Mouse (Mus musculus) midbrain, postnatal 0 days (tissue): ENCODE results near the gene Notch3. TPM values are rescaled to one million over a fixed set of nuclear protein-coding genes. Genes with fewer than 3 reads are reported as not detected.

Experiments
- ATAC-seq: fragments of 200-750 bp; cut with Nextera tagmentation; 2 replicates; pipeline ENCODE4 v1.8.0; 2017; ENCODE audit warnings: moderate number of reproducible peaks, mild to moderate bottlenecking, moderate TSS enrichment, moderate library complexity; ENCODE audit not compliant: low FRiP score
- DNase-seq: peaks from one replicate; pipeline ENCODE4 v3.0.0-alpha.2; 2015; ENCODE audit warnings: low spot score
- H3K27ac ChIP-seq: fragments of 300-500 bp; sonication (generic); 2 replicates; pipeline ENCODE4 v1.5.1; 2014; ENCODE audit warnings: low read depth, mild to moderate bottlenecking, low read length, mixed read lengths
- H3K27me3 ChIP-seq: fragments of 300-500 bp; sonication (generic); 2 replicates; pipeline ENCODE4 v1.6.1; 2014; ENCODE audit warnings: low read length, control low read depth, mixed read lengths; ENCODE audit not compliant: insufficient read depth
- H3K36me3 ChIP-seq: fragments of 300-500 bp; sonication (generic); 2 replicates; pipeline ENCODE4 v1.6.1; 2014; ENCODE audit warnings: low read length, control low read depth, mixed read lengths; ENCODE audit not compliant: insufficient read depth
- H3K4me1 ChIP-seq: fragments of 300-500 bp; sonication (generic); 2 replicates; pipeline ENCODE4 v1.6.1; 2014; ENCODE audit warnings: mild to moderate bottlenecking, control low read depth, antibody characterized with exemption, low read length, mixed read lengths; ENCODE audit not compliant: insufficient read depth
- H3K4me2 ChIP-seq: fragments of 300-500 bp; sonication (generic); 2 replicates; pipeline ENCODE4 v1.6.1; 2014; ENCODE audit warnings: low read depth, mild to moderate bottlenecking, low read length, mixed read lengths; ENCODE audit not compliant: poor library complexity, severe bottlenecking
- H3K4me3 ChIP-seq: fragments of 300-500 bp; sonication (generic); 2 replicates; pipeline ENCODE4 v1.5.1; 2014; ENCODE audit warnings: low read depth, mild to moderate bottlenecking, low read length, moderate library complexity
- H3K9ac ChIP-seq: fragments of 300-500 bp; sonication (generic); replicated peaks from 2 replicates; pipeline ENCODE4 v1.6.1; 2014; ENCODE audit warnings: mild to moderate bottlenecking, low read length, moderate library complexity, mixed read lengths; ENCODE audit not compliant: poor library complexity, severe bottlenecking
- H3K9me3 ChIP-seq: fragments of 300-500 bp; sonication (generic); 2 replicates; pipeline ENCODE4 v1.6.1; 2016; ENCODE audit warnings: low read length, control low read depth
- CTCF ChIP-seq: IDR thresholded peaks from 2 replicates; pipeline ENCODE4 v1.5.1; 2016; ENCODE audit warnings: antibody characterized with exemption, mild to moderate bottlenecking
- WGBS: fragments of 180-500 bp; shearing (Covaris S2); extraction: QIAGEN DNeasy Blood & Tissue Kit; methylation state at CpG from one replicate; pipeline ENCODE4 v1.1.7; 2014; 5-methylcytosine and 5-hydroxymethylcytosine counted together
- polyA plus RNA-seq: library from polyadenylated mRNA; unstranded; fragments of >200 nt; fragmentation: Nextera tagmentation; extraction: Ambion mirVana; gene quantifications from 2 replicates; pipeline ENCODE4 v1.2.1, GENCODE M21; 2015
- total RNA-seq: library from RNA; depleted of rRNA; stranded (reverse); fragments of >200 nt; gene quantifications from 2 replicates; pipeline ENCODE4 v1.2.3, GENCODE M21; 2014

The Notch3 gene
- total and polyA plus RNA-seq, 2 experiments from 2014 or later: 5.2 to 42.4 TPM

DNA sequence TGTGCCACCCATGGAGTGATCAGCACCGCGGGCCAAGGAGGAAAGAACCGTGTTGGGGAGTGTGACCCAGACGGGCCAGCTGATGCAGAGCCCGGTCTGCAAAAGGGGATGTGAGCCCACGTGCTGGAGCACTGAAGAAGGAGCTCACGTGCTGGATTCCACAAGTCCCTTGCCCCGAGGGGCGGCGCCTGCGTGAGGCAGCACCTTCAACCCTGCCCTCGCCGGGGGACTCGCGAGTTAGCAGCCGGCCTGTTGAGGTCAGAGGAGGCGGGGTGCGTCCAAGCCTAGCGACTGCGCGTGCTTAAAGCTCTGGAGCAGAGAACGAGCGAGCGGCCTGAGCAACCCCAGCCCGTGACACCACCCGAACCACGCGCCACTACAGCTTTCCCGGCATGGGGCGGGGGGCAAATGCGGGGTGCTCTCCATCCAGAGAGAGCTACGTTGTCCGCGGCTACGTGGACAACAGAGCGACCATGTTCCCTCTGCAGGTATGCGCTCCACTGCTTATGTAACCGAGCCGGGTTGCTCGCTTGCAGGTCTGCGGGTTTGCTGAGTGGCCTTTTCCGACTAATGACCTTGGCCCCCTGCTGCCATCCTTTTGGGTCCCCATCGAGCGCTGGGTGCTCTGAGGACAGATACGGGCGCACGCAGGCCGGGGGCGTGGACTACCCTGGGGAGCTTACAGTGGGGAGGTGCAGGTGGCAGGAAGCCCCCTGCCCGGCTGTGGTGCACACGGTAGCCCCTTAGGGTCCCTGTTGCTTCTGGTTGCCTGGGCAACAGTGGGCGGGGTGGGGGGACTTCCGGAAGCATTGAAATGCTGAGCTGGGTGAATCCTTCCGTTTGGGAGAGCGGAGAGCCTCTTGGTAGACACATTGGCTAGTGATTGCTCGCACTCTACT lies 52.9 kb downstream of the Notch3 start:
- H3K27me3 ChIP-seq: no peaks in the 10 kb centered on the region
- 3% methylated on average over 50 of the region's 56 CpGs for WGBS
- H3K36me3 ChIP-seq: no peaks in the 10 kb centered on the region
- peak overlapping the region; percentile 71 for H3K27ac ChIP-seq
- peak; percentile 57 for ATAC-seq
- H3K9me3 ChIP-seq: no peaks in the 10 kb centered on the region
- peak overlapping the region; percentile 76 for H3K9ac ChIP-seq
- H3K4me1 ChIP-seq: peaks cover 4% of the 10 kb centered on the region
- H3K4me2 ChIP-seq: peak overlapping the region; percentile 90
- TF ChIP-seq CTCF: no peak
- DNase-seq: peak; percentile 69
- H3K4me3 ChIP-seq: peak overlapping the region; percentile 61

DNA sequence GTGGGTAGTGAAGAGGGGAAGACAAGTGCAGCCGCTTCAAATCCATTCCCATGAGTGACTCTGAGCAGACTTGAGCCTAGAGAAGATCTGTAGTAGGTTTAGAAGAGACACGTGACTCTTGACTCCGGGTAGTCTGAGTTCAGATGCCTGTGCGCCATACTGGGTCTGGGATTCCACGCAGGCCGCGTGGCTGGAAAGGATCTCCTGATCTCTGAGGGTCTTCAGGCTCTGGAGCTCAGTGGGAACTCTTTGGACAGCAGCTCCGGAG lies 53.5 kb downstream of the Notch3 start:
- Histone ChIP-seq H3K27me3 (no peaks in the 10 kb centered on the region), H3K36me3 (no peaks in the 10 kb centered on the region), H3K9me3 (no peaks in the 10 kb centered on the region), H3K4me2 (peak overlapping the region; percentile 90), H3K4me1 (peaks cover 4% of the 10 kb centered on the region; the same call in 1 of the 2 replicates), H3K9ac (peak overlapping the region; percentile 76), H3K4me3 (peak overlapping the region; percentile 61), H3K27ac (peak overlapping the region; percentile 71)
- TF ChIP-seq CTCF: no peak
- peak; percentile 18; the same call in 1 of the 2 replicates for ATAC-seq
- 8% methylated on average over 8 of the region's 8 CpGs for WGBS
- no peak for DNase-seq

DNA sequence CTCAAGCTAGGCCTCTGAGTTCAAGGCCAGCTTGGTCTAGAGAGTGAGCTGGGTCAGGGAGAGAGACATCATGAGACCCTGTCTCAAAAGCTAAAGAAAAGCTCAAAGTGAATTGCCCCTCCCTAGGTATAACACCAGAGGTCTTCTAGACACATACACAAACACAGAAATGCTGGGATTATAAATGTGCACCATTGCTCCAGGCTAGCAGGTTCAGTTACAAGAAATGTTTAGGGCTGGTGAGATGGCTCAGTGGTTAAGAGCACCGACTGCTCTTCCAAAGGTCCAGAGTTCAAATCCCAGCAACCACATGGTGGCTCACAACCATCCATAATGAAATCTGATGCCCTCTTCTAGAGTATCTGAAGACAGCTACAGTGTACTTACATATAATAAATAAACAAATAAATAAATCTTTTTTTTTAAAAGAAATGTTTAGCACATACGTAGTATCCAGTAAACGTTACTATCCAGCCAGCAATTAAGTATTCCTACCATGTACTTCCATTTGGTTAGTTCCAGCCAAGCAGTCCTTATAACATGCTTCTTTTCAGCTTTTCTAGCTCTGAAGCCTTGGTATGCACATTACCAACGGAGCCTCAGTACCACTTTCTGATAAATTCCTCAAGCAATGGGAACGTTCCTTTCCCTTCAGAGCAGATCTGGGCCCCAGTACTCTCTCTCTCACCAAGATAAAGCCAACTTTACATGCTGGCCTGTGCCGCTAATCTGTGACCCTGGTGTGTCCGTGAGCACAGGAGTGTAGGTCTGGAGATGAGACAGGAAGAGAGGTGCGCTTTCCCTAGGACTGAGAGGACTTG lies 54.0 kb downstream of the Notch3 start:
- peaks cover 4% of the 10 kb centered on the region; the same call in 1 of the 2 replicates for H3K4me1 ChIP-seq
- H3K9ac ChIP-seq: no peak overlapping the region
- peak overlapping the region; percentile 61; the same call in 1 of the 2 replicates for H3K4me3 ChIP-seq
- peak overlapping the region; percentile 90; the same call in 1 of the 2 replicates for H3K4me2 ChIP-seq
- no peak overlapping the region for H3K27ac ChIP-seq
- TF ChIP-seq CTCF: no peak
- DNase-seq: no peak
- no peaks in the 10 kb centered on the region for H3K9me3 ChIP-seq
- ATAC-seq: no peak
- no peaks in the 10 kb centered on the region for H3K27me3 ChIP-seq
- H3K36me3 ChIP-seq: no peaks in the 10 kb centered on the region
- 63% methylated on average over 8 of the region's 8 CpGs for WGBS

DNA sequence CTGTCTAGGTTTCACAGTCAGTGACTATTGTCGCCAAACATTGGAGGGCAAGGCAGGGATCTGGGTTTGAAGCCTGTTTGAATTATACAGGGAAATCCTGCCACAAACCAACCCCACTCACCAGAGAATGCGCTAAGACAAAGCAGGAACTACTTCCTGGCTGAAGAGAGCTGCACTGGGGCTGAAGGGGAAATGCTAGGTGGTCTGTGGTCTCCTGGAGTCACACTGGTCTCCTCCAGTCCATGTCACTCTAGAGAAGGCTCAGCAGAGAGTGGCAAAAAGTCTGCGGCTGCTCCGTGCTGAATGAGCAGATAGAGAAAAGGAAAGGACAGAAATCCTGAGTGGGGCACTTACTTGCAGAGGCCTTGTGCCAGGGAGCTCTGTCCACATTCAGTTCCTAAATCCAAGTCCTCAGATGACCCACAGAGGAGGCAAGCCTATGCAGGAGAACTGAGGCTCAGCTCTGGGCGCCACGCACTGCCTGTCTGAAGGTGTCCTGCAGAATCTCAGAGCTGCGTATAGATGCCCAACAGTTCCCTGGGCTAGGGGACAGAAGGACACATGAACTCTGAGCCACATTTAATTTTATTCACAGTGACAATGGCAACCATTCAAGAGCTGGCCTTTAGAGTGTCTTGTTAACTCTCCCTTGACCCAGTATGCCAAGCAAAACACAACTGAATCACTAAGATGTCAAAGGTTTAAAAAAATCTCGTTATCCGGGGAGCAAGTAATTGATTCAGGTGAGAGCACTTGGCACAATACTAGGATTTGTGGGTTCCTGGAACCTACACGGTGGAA lies 55.5 kb downstream of the Notch3 start:
- no peak for TF ChIP-seq CTCF
- Histone ChIP-seq H3K4me1 (peaks cover 4% of the 10 kb centered on the region; the same call in 1 of the 2 replicates), H3K27ac (no peak overlapping the region), H3K9me3 (no peaks in the 10 kb centered on the region), H3K27me3 (no peaks in the 10 kb centered on the region), H3K9ac (no peak overlapping the region), H3K4me3 (no peak overlapping the region), H3K36me3 (no peaks in the 10 kb centered on the region), H3K4me2 (no peak overlapping the region)
- ATAC-seq: no peak
- WGBS: 81% methylated on average over 10 of the region's 10 CpGs
- DNase-seq: no peak

DNA sequence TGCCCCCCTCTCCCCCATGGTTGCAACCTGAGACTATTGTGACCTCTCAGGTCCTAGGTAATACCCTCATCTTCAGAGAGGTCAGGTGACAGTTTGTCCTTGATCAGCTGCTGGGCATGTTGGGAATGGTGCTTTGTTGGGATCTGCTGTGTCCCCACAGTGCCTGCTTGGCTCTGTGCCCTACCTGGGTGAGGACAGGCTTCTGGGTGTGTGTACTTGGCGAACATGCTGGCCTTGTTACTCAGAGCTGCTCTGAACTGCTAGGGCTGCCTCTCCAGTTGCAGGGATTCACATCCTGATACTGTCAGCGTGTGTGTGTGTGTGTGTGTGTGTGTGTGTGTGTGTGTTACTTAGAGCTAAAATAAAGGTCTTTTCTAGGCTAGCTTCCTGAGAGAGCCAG lies 56.2 kb downstream of the Notch3 start:
- H3K36me3 ChIP-seq: no peaks in the 10 kb centered on the region
- DNase-seq: no peak
- H3K4me1 ChIP-seq: peaks cover 4% of the 10 kb centered on the region; the same call in 1 of the 2 replicates
- H3K27ac ChIP-seq: no peak overlapping the region
- 60% methylated on average over 2 of the region's 2 CpGs for WGBS
- H3K4me3 ChIP-seq: no peak overlapping the region
- no peak overlapping the region for H3K9ac ChIP-seq
- no peak overlapping the region for H3K4me2 ChIP-seq
- H3K9me3 ChIP-seq: no peaks in the 10 kb centered on the region
- H3K27me3 ChIP-seq: no peaks in the 10 kb centered on the region
- TF ChIP-seq CTCF: no peak
- no peak for ATAC-seq
